ENCODE assay signal across 8 mouse cellular contexts in the genomic region with DNA sequence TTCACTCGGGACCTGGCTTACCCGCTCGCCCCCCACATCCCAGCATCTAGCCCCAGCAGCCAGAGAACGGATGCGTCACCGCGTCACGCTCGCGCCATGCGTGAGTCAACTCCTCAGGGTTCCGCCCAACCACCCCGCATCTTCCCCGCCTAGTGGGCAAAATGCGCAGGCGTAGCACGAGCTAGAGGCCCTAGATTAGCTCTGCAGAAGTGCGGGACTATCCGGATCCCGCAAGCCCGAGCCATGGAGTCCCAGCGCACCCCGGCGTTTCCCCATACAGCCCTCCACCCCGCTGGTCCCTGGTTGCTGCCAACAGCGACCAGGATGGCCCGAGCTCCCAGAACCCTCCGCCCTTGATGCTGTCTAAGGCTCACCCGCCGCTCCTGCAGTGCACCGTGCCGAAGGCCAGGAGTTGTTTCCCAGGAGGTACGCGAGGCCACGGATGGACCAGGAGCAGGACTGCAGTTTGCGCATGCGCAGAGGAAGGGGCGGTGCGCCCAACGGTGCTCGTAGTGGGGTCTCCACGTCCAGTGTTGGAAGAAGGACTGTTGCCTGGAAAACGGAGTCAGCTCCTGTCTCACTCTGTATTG. TPM values are rescaled to one million over a fixed set of nuclear protein-coding genes. Genes with fewer than 3 reads are reported as not detected.
DNase-seq lines count a peak whose midpoint lies in the region; ATAC-seq and TF ChIP-seq lines count a peak whose summit lies in the region.

A gene (minus strand): TSS at position 487 of the 590 bp plus-strand sequence.

- H3K4me3 ChIP-seq in embryonic facial prominence, embryonic 13.5 days, result peak within 1 kb of the TSS; percentile 76
- peak within 1 kb of the TSS; percentile 96 for H3K4me3 ChIP-seq in heart, adult 2 months
- H3K4me3 ChIP-seq in kidney, adult 2 months (ENCODE audit: insufficient read depth, low read depth, low read length), result peak within 1 kb of the TSS; percentile 64
- H3K4me3 ChIP-seq in limb, embryonic 12.5 days (replicated peaks), result peak within 1 kb of the TSS; percentile 73
- peak within 1 kb of the TSS; percentile 66 for H3K4me3 ChIP-seq in midbrain, embryonic 14.5 days (replicated peaks; ENCODE audit: low read depth, low read length)

- 0 out of 2 replicates have a peak, but pooled peaks have one; percentile 11 for TF ChIP-seq EP300 in heart, adult 2 months (IDR thresholded peaks at IDR 0.05; ENCODE audit: insufficient read depth, low read depth, low read length)

- no peaks in the 10 kb centered on the region for H3K79me2 ChIP-seq in heart, adult 2 months (replicated peaks; ENCODE audit: control insufficient read depth, insufficient read depth, low read length)

- H3K36me3 ChIP-seq in embryonic facial prominence, embryonic 13.5 days, result peaks cover 18% of the 10 kb centered on the region
- no peaks in the 10 kb centered on the region for H3K36me3 ChIP-seq in heart, adult 2 months (ENCODE audit: control insufficient read depth, insufficient read depth, low read length)
- no peaks in the 10 kb centered on the region for H3K36me3 ChIP-seq in kidney, adult 2 months (ENCODE audit: control insufficient read depth, insufficient read depth, low read length)
- peaks cover 21% of the 10 kb centered on the region for H3K36me3 ChIP-seq in limb, embryonic 12.5 days
- H3K36me3 ChIP-seq in midbrain, embryonic 14.5 days (ENCODE audit: control insufficient read depth, insufficient read depth, low read length), result 0 out of 2 replicates have a peak, but pooled peaks cover 3% of the 10 kb centered on the region

- TF ChIP-seq POLR2A in heart, adult 2 months (IDR thresholded peaks at IDR 0.05; ENCODE audit: insufficient read depth, low read depth, low read length), result peak; percentile 91
- TF ChIP-seq POLR2A in kidney, adult 2 months (IDR thresholded peaks at IDR 0.05; ENCODE audit: low read depth, low read length), result no peak

- intact Hi-C loops in heart, adult 2 months (cut with DNase I), result no loop called here

- DNase-seq in 3T3-L1 (ENCODE audit: low read depth, low spot score), result peak; percentile 95
- peak; percentile 64 to 78 for DNase-seq in adrenal gland, postnatal 4 days (ENCODE audit: low spot score in 2 of 2)
- DNase-seq in heart, adult 2 months, result peak; percentile 88
- DNase-seq in kidney, adult 2 months, result peak; percentile 91
- DNase-seq in midbrain, embryonic 14.5 days, result peak; percentile 96
- DNase-seq in spleen, adult 12 weeks (ENCODE audit: low spot score), result peak; percentile 46

- H3K27ac ChIP-seq in embryonic facial prominence, embryonic 13.5 days, result peak within 1 kb of the TSS; percentile 98
- peak within 1 kb of the TSS; percentile 91 for H3K27ac ChIP-seq in heart, adult 2 months
- H3K27ac ChIP-seq in kidney, adult 2 months (ENCODE audit: insufficient read depth, low read depth, low read length), result peak within 1 kb of the TSS; percentile 33; the same call in 1 of the 2 replicates
- H3K27ac ChIP-seq in limb, embryonic 12.5 days, result peak within 1 kb of the TSS; percentile 97
- peak within 1 kb of the TSS; percentile 98 for H3K27ac ChIP-seq in midbrain, embryonic 14.5 days (replicated peaks; ENCODE audit: low read depth, low read length)

- peak within 1 kb of the TSS; percentile 93 for H3K9ac ChIP-seq in embryonic facial prominence, embryonic 13.5 days
- peak within 1 kb of the TSS; percentile 93 for H3K9ac ChIP-seq in heart, adult 2 months (ENCODE audit: low read depth, low read length)
- H3K9ac ChIP-seq in limb, embryonic 12.5 days (replicated peaks), result peak within 1 kb of the TSS; percentile 90
- peak within 1 kb of the TSS; percentile 85 for H3K9ac ChIP-seq in midbrain, embryonic 14.5 days (replicated peaks; ENCODE audit: low read length)

- WGBS in embryonic facial prominence, embryonic 13.5 days, result under 1% methylated on average over 43 of the region's 43 CpGs
- WGBS in heart, adult 2 months, result under 1% methylated on average over 43 of the region's 43 CpGs
- WGBS in kidney, adult 2 months, result under 1% methylated on average over 43 of the region's 43 CpGs
- under 1% methylated on average over 43 of the region's 43 CpGs for WGBS in limb, embryonic 12.5 days
- WGBS in midbrain, embryonic 14.5 days, result under 1% methylated on average over 43 of the region's 43 CpGs

- ATAC-seq in embryonic facial prominence, embryonic 13.5 days (ENCODE audit: insufficient number of reproducible peaks, insufficient read depth, low FRiP score, low TSS enrichment, low read depth), result peak; percentile 94
- peak; percentile 94 for ATAC-seq in limb, embryonic 12.5 days (ENCODE audit: insufficient number of reproducible peaks, insufficient read depth, low FRiP score, low TSS enrichment, low read depth)
- peak; percentile 97 for ATAC-seq in midbrain, embryonic 14.5 days (ENCODE audit: low FRiP score, low TSS enrichment)

- H3K27me3 ChIP-seq in embryonic facial prominence, embryonic 13.5 days, result no peaks in the 10 kb centered on the region
- H3K27me3 ChIP-seq in heart, adult 2 months (ENCODE audit: control insufficient read depth, insufficient read depth, low read length), result no peaks in the 10 kb centered on the region
- no peaks in the 10 kb centered on the region for H3K27me3 ChIP-seq in kidney, adult 2 months (replicated peaks; ENCODE audit: control insufficient read depth, insufficient read depth, low read length)
- no peaks in the 10 kb centered on the region for H3K27me3 ChIP-seq in limb, embryonic 12.5 days
- H3K27me3 ChIP-seq in midbrain, embryonic 14.5 days (ENCODE audit: control insufficient read depth, insufficient read depth, low read length), result no peaks in the 10 kb centered on the region

- TF ChIP-seq CTCF in heart, adult 2 months (IDR thresholded peaks at IDR 0.05), result peak; percentile 68
- peak; percentile 35 for TF ChIP-seq CTCF in kidney, adult 2 months (conservative IDR thresholded peaks at IDR 0.05; ENCODE audit: insufficient read depth, insufficient read length, low read depth, low read length)

- no peaks in the 10 kb centered on the region for H3K9me3 ChIP-seq in embryonic facial prominence, embryonic 13.5 days
- no peaks in the 10 kb centered on the region for H3K9me3 ChIP-seq in limb, embryonic 12.5 days
- H3K9me3 ChIP-seq in midbrain, embryonic 14.5 days (ENCODE audit: control insufficient read depth, low read length), result no peaks in the 10 kb centered on the region

- peaks cover 13% of the 10 kb centered on the region for H3K4me1 ChIP-seq in embryonic facial prominence, embryonic 13.5 days
- H3K4me1 ChIP-seq in heart, adult 2 months (ENCODE audit: control insufficient read depth, insufficient read depth, low read length), result no peaks in the 10 kb centered on the region
- H3K4me1 ChIP-seq in kidney, adult 2 months (ENCODE audit: control insufficient read depth, insufficient read depth, low read length), result no peaks in the 10 kb centered on the region
- peaks cover 12% of the 10 kb centered on the region for H3K4me1 ChIP-seq in limb, embryonic 12.5 days (replicated peaks)
- H3K4me1 ChIP-seq in midbrain, embryonic 14.5 days (ENCODE audit: control insufficient read depth, insufficient read depth, low read length), result peaks cover 10% of the 10 kb centered on the region; the same call in 1 of the 2 replicates

- peak within 1 kb of the TSS; percentile 76 for H3K4me2 ChIP-seq in embryonic facial prominence, embryonic 13.5 days
- H3K4me2 ChIP-seq in limb, embryonic 12.5 days, result peak within 1 kb of the TSS; percentile 68
- H3K4me2 ChIP-seq in midbrain, embryonic 14.5 days (ENCODE audit: low read length), result peak within 1 kb of the TSS; percentile 78

RNA-seq across cellular contexts. Expression of the gene that starts here (rescaled TPM):
- total RNA-seq in adrenal gland, postnatal 4 days (2021), result 1 to 10 TPM; 5.5 to 6.7 TPM
- polyA plus RNA-seq in embryonic facial prominence, embryonic 13.5 days (2015; fragmentation: Nextera tagmentation; extraction: Ambion mirVana), result 12.1 and 13.4 TPM in 2 replicates
- total RNA-seq in heart, adult 2 months (2021), result 1 to 10 TPM; 1.6 to 1.8 TPM
- 0.92 and 1.1 TPM in 2 replicates for polyA plus RNA-seq in heart, adult 2 months (2012; rRNA removed)
- 0.66 and 0.68 TPM in 2 replicates for polyA plus RNA-seq in kidney, adult 2 months (2012; rRNA removed)
- 12.2 and 15.3 TPM in 2 replicates for polyA plus RNA-seq in limb, embryonic 12.5 days (2016; fragmentation: Nextera tagmentation; extraction: Ambion mirVana)
- polyA plus RNA-seq in midbrain, embryonic 14.5 days (2014; fragmentation: Nextera tagmentation; extraction: Ambion mirVana), result 13.6 and 15.8 TPM in 2 replicates

Comparison
In these comparisons a context has a peak if more than half of its experiments do, and no peak if none do; other contexts are left out.
1. Peak in every context shown above with its lines: DNase-seq, ATAC-seq, H3K4me3 ChIP-seq and H3K27ac ChIP-seq.
2. Peak in DNase-seq, H3K4me3 ChIP-seq and H3K27ac ChIP-seq in kidney, adult 2 months; RNA of the gene not detected or under 1 TPM.
3. DNase-seq: peak in every context shown above with its lines; median percentile 96 in midbrain, embryonic 14.5 days; 95 in 3T3-L1; 91 in kidney, adult 2 months; 88 in heart, adult 2 months; 71 in adrenal gland, postnatal 4 days; 46 in spleen, adult 12 weeks.
4. H3K27ac ChIP-seq: peak in every context shown above with its lines; median percentile 98 in embryonic facial prominence, embryonic 13.5 days; 98 in midbrain, embryonic 14.5 days; 97 in limb, embryonic 12.5 days; 91 in heart, adult 2 months; 33 in kidney, adult 2 months.